Mouse (Mus musculus): ENCODE measurements around the gene Usp24. TPM values are rescaled to one million over a fixed set of nuclear protein-coding genes. Genes with fewer than 3 reads are reported as not detected.

Usp24 gene
- total RNA-seq, 2 experiments from 2014 or later, result 35.2 to 36.6 TPM

DNA sequence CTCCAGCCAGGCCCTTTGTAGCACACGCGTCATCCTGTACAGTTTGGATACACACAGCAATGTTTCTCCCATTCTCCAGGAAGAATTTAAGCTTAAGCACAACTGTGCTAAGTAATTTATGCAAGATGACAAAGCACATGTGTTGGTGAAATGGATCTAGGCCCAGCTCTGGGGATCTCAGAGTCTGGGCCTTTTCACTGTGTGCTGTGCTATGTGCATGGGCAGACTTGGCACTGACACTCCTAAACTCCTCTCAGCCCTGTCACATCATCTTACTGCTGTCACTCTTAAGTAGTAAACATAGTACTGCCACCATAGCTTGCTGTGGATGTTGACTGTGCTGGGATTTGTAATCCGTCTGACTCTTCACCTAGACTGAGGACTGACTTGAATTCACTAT lies 106.6 kb downstream of the Usp24 start:
- no peak for DNase-seq (ENCODE audit: low spot score in 2 of 2)

DNA sequence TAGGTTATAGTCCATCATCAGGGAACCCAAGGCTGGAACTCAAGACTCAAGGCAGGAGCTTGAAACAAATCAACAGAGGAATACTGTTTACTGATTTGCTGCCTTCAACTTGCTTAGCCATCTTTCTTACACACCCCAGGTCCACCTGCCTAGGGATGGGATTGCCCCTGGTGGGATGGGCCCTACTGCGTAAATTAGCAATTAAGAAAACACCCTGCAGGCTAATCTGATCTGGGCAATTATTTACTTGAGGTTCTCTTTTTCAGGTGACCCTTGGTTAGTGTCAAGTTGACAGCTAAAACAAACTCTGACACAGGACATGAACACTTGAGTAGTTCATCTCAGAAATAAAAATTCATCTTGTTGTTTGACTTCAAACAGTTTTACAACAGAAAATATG lies 108.5 kb downstream of the Usp24 start:
- no peak for DNase-seq (ENCODE audit: low spot score in 2 of 2)

DNA sequence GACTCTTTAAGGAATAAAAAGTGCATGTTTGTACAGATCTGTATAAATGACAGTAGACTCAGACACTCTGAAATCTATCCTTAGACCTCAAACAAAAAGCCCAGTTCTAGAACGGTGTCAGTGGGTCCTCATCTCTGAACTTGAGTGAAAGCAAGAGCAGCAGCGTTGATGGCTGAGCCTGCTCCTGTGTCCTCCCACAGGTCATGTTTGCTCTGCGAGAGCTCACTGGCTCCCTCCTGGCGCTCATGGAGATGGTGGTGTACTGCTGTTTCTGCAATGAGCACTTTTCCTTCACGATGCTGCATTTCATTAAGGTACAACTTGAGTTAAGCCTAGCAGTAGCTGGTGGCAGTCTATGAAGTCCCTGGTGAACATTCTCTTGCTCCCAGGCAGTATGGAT lies 110.3 kb downstream of the Usp24 start:
- DNase-seq (ENCODE audit: low spot score in 2 of 2), result no peak

DNA sequence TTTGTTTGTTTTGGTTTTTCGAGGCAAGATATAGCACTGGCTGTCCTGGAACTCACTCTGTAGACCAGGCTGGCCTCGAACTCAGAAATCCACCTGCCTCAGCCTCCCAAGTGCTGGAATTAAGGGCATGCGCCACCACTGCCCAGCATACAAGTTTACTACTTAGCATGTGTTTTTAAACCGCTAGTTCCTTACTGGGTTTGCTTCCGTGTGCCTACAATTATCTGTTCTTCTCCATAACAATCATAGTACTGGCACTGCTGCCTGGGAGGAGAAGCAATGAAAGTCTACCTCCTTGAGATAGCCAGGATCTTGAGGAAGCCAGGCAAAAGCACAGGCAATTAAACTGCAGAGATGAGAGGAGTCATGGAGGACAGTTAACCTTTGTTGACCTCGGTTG lies 112.6 kb downstream of the Usp24 start:
- no peak for DNase-seq (ENCODE audit: low spot score in 2 of 2)

DNA sequence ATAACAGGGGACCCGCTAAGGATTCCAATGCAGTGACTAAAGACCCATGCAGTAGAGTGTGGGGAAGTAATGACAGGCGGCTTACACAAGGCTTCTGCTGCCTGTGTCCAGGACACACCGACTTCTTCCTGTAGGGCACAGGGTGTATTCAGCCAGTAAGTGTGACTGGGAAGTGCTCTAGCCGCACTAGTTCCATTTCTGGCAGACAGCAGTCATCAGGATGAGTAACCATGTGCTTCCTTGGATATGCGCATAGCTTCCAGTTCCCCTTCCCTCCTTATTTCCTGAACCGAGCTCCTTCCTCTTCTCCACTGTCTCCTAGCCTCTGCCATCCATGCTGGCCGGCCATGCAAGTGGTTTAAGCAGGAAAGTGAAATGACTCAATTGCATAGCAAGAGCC lies 113.1 kb downstream of the Usp24 start:
- DNase-seq (ENCODE audit: low spot score in 2 of 2), result no peak

DNA sequence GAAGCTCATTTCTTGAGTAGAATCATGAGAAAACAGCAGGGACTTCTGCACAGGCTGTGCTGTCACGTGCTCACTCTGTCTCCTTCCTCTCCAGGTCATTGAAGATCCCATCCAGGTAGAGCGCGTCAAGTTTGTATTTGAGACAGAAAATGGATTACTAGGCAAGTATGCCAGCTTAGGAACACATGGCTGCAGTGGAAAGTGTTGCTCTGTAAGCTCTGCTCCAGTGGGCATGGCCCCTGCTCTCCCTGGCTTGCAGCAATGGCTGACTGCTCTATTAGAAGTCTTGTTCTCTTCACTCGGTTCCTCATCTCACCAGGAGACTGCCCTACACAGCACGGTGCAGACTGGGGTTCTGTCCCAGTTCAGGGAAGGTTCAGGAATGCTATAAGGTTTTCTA lies 114.4 kb downstream of the Usp24 start:
- no peak for DNase-seq (ENCODE audit: low spot score in 2 of 2)

DNA sequence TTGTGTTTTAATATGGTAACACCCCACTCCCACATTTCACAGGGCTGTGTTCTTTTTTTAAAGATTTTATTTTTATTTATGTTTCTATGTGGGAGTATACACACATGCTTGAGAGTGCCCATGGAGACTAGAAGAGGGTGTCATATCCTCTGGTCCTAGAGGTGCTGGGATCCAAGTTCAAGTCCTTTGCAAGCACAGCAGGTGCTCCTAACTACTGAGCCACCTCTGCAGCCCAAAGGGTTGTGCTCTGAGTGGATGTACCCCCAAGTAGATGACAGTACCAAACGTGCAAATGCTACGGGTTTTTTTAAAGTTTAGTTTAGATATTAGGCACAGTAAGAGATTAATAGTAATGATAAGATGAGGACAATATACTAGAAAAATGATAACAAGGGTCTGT lies 119.4 kb downstream of the Usp24 start:
- no peak for DNase-seq (ENCODE audit: low spot score in 2 of 2)

DNA sequence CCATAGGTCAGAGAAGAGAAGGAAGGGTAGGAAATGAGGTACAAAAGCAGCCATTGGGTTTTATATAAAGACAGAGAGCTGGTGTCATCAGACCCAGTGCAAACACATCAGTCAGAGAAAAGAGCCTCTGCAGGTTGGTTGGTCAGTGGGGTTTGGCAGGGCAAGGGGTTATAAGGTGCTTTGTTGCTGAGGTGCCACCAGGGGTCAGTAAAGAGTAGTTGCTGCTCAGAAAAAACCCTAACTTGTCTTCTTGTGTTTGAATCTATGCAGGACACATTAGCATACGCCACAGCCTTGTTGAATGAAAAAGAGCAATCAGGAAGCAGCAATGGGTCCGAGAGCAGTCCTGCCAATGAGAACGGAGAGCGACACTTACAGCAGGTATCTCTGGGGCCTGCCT lies 120.5 kb downstream of the Usp24 start:
- DNase-seq (ENCODE audit: low spot score in 2 of 2), result peak in 1 of 2 experiments; percentile 12

DNA sequence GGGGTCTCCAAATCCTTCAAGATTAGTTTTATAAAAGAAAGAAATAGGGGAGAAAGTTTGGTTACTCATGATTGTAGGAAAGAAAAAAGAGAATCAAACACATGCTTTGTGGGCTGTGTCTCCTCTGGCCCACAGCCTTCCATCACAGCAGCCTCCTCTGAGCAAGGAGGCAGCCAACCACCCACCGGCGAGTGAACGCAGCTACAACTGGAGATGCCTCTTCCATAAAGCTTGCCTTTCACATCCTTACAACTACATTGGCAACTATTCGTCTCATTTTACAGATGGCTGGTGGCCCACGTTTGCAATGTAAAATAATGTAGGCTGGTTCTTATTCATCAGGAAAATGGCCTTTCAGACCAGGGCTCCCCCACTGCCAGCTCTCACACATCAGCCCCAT lies 121.2 kb downstream of the Usp24 start:
- no peak for DNase-seq (ENCODE audit: low spot score in 2 of 2)

DNA sequence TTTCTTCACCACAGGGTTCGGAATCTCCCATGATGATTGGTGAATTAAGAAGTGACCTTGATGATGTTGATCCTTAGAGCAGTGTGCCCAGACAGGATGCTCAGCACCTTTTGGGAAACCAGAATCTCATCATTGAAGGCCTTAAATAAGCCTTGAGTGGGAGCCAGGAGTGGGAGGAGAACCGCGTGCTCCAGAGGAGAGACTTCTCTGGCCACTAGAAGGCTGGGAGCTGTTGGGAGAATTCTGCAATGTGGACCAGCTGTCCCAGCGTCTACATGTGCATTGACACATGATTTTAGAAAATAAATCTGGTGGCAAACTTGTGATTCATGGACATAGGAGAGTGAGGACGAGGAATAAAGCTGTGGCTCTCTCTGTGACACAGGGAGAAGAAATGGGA lies 122.8 kb downstream of the Usp24 start:
- no peak for DNase-seq (ENCODE audit: low spot score in 2 of 2)

DNA sequence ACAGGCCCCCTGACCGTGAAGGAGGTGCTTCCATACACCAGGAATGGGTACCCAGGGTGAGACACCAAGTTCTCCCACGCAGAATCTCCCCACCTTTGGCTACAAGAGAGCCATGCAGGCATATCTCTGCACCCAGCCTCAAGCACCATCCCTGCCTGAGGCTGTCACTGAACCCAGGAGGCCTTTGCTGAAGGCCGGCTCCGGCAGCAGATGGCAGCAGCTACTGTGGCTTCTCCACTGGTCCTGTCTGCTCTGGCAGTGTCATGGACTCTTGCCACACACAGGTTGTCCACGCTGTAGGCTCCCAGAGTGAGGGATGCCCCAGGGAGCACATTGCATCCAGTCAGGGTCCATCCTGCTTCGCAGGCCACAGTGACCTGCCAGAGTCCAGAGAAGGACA lies 127.2 kb downstream of the Usp24 start:
- DNase-seq (ENCODE audit: low spot score in 2 of 2), result no peak

DNA sequence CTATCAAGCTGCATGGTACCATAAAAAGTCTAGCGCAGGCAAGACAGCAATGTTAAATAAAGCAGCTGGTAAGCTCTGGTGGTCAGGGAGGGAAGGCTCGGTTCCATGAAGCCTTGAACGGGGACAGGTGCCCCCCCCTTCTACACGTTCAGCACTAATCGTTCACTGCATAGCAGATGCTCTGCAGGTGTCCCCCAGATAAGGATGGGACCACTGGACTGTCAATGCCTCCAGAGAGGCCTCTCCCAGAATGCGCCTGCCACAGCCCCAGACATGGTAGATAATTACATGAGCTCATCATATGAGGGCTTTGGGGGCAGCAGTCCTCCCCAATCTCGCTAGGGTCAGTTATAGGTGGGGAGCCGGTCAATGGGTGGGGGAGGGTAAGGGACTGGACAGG lies 133.3 kb downstream of the Usp24 start:
- no peak for DNase-seq (ENCODE audit: low spot score in 2 of 2)

DNA sequence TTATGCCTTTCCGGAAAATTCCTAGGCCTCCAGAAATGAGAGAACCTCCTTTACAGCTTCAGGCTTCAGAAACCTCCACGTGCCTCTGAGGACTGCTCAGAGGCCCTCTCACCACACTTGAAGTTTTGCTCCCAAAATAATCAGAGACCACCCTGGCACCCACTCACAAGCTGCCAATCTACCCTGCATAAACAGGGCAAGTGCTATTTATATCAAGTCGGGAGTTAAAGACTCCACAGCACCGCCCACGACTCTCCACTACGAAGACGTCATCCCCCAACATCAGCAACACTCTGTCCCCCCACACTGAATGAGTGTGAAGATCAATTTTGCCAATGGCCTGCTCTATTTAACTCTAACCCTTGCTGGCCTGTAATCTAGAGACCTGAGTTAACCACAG lies 136.4 kb downstream of the Usp24 start:
- no peak for DNase-seq (ENCODE audit: low spot score in 2 of 2)

DNA sequence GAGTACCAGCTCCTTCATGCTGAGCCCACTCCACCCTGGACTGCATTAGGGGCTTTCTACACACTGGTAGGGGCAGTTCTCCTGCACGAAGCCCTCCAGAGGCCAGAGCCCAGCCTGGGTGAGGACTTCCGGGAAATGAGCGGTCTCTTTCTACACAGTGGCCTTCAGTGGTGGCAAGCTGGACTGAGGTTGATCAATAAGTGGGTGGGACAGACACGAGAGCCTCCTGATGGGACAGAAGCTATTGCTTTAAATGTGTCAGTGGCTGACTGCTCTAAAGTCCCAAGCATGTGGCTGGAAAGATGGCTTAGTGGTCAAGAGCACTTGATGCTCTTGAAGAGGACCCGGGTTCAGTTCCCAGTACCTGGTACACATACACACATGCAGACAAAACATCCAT lies 137.1 kb downstream of the Usp24 start:
- DNase-seq (ENCODE audit: low spot score in 2 of 2), result no peak

DNA sequence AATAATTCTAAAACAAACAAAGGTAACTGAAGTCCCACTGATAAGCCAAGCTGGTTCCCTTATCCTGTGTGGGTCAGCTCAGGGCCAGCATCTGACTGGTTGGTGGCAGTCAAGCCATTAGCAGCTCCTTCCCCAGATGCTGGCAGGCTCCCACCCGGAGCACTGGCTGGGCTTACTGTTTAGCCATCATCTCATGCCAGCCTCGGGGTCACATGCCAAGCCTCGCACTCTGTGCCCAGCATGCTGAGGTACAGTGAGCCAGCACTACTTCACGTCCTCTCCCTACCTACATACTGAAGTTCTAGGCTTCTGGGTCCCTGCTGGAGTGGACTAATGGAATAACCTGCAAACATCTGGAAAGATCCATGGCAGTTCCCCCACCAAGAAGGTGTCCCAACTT lies 137.5 kb downstream of the Usp24 start:
- DNase-seq (ENCODE audit: low spot score in 2 of 2), result no peak

DNA sequence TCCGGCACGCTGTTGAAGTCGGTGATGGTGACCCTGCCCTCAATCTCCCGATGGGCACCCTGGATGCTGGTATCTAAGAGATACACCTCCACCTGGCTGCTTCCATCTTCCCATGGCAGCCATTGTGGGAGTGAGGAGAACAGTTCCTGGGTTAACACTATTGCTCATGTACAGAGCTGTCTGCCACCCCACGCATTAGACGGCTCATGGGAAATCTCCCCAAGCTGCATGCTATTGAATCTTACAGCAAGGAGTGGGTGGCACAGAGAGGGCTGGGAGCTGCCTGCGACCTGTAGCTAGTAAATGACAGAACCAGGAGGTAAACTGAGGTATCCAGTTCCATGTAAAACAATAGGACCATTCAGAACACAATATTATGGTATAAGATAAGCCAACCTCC lies 138.5 kb downstream of the Usp24 start:
- no peak for DNase-seq (ENCODE audit: low spot score in 2 of 2)

DNA sequence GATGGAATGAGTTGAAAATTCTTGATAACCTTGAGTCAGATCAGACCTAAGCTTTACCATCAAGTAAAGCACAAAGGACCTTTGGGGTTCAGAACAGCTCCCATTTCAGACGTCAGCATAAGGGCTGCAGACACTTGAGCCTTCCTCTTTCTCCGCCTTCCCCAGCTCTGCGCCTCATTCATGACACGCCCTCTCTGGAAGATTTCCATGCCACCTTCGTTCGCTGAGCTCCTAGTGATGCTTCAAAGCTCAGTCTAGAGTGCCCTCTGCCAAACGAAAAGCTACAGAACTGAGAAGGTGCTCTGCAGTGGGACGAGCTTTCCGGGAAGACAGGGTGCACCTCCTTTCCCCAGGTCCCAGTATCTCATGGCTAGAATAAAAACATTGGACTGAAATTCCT lies 146.0 kb downstream of the Usp24 start:
- DNase-seq (ENCODE audit: low spot score in 2 of 2), result no peak

DNA sequence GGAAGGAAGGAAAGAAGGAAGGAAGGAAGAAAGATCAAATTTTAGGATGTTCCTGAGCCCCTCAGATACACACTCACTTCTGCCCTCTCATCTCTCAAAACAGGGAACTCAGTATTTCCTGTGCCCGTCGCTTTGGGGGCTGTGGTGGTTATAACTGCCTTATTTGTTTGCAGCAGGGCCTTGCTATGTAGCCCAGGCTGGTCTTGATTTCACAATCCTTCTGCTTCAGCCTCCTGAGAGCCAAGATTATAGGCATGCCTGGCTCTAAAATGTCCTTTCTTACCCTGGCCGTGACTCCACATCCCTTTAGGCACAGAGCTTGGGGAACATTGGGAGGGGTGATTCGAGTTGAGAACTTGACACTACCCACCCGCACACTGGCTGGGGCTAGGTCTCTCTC lies 146.5 kb downstream of the Usp24 start:
- DNase-seq (ENCODE audit: low spot score in 2 of 2), result no peak

DNA sequence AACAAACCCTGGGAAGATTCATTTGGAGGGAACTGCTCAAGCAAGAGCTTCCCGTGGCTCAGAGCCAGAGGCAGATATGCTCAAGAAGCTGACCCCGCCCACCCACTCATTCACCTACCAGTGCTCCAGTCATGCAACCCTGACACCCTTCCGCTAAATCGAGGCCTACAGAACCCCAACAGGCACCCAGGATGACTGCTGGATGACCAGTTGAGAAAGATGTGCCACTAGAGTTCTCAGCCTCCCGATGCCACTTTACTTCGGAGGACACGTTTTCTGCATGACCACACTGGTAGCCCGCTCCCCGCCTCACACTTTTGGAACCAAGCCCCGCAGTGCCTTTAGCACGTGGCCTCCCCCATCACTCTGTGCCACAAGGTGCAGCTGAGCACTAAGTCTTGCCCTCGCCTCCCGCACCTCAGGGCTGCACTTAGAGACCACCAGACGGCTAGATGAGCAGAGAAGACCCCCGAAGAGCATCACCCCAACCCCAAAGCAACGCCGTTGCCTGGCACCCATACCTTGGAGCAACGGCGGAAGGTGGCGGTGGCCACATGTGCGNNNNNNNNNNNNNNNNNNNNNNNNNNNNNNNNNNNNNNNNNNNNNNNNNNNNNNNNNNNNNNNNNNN lies 147.3 kb downstream of the Usp24 start:
- DNase-seq (ENCODE audit: low spot score in 2 of 2), result no peak

DNA sequence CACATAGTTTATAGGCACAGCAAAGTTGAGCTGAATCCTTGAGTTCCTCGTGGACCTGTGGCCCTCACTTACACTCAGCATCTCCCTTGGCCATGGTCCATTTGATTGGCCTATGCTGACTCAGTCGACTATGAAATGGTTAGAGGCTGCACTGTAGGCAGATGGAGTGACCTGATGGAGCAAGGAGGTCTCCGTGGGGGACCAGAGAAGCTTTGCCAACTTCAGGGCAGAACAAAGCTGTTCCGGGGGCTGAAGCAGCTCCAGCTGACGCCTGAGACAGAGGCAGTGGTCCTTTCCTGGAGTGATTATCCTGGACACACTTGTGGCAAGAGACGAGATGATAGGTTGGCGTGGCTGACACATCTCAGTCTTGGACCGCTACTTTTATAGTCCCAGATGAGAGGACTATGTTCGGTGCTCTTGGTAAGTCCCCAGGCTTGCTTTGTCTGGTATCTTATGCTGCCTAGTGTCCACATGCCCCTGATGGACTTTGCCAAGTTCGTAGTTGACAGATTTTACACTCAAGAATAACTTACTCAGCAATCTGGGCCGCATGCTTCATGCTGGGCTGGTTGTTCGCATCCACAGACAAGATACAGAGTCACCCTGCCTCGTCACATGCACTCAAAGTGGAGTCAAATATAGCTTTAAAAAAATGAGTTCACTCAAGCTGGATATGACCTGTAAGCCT lies 151.6 kb downstream of the Usp24 start:
- DNase-seq (ENCODE audit: low spot score in 2 of 2), result no peak

DNA sequence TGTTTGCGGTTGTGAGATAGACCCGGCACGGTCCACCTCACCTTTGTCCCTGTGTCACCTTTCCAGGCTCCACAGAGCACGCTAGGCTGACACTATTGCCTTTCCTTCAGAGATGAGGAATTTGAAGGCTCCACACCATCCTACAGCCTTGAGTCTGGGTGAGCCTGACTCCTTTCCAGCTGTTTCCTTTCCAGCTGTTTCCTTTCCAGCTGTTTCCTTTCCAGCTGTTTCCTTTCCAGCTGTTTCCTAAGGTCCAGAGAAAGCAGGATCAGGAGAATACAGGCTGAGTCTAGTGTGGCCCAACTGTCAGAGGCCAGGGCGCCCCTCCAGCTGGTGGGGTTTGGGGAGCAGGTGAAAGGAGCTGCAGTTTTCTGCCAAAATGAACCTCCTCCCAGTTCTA lies 154.9 kb downstream of the Usp24 start:
- DNase-seq (ENCODE audit: low spot score in 2 of 2), result no peak

DNA sequence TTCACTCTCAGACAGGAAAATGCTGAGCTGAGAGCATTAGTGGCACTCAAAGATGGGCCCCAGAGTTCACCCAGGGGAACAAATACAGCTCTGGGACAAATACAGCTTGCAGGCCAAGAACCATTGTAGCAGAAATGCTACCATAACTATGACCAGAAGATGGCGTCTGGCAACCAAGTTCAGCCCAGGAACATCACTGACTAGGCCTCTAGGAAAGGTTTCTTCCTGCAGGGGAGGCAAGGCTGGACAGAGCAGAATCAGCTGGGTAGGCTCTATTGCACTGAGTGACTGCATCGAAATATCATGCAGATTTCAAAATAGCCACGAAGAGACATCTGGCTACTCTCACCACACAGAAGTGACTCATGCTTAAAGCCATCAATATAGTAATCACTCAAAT lies 156.3 kb downstream of the Usp24 start:
- DNase-seq (ENCODE audit: low spot score in 2 of 2), result peak in 1 of 2 experiments; percentile 47

DNA sequence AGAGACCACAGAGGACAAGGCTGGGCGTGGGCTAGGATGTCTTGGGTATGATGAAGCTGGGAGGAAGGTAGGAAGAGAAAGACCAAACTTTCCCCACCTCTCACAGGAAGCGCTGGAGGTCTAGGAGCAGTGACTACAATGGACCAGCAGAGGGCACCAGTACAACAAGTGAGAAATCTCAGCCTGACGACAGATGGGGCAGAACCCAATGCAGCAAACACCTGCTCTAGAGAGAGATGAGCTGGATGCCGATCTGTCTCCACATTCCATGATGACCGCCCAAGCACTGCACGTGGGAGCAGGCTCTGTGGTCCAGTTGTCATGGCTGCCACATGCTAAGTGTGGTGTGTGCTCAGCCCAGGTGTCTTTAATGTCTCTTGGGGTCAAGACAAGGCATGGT lies 158.2 kb downstream of the Usp24 start:
- DNase-seq (ENCODE audit: low spot score in 2 of 2), result peak in 1 of 2 experiments; percentile 21

Measured in adrenal gland, adult 18-20 months (tissue).